Mouse (Mus musculus) T-helper 17 cell (primary cell): ENCODE measurements around the gene Olfr1290.

Experiments
- in situ Hi-C, 2 experiments: fragments of 300-600 bp; cut with MboI, MseI; formaldehyde crosslinking; loops; 1 replicate in 1 of 2; 2 replicates in 1 of 2; pipeline ENCODE4 v1.15.1; 2025; ENCODE audit warnings: high pct_unique_total_duplicates in 2 of 2

Olfr1290 gene

GRCm38 (mm10) chr2:111493729-111494128, at the start of gene Olfr1290:
Gene Olfr1290 (minus strand): TSS chr2:111493829.
- in situ Hi-C loops: no loop called here

- in situ Hi-C loops: no loop called here
Observed at GRCm38 (mm10) chr2:111540191-111540590, 46.6 kb upstream of the Olfr1290 start, which contains the start of gene Olfr1294. Gene Olfr1294 (minus strand): TSS chr2:111540291.

- in situ Hi-C loops: no loop called here
Observed at GRCm38 (mm10) chr2:111524903-111525302, 31.3 kb upstream of the Olfr1290 start, which contains the start of gene Olfr1293-ps. Gene Olfr1293-ps (plus strand): TSS chr2:111525203.

- in situ Hi-C loops: no loop called here
Observed at GRCm38 (mm10) chr2:111517451-111517850, 23.8 kb upstream of the Olfr1290 start.

GRCm38 (mm10) chr2:111496880-111497279, 3.3 kb upstream of the Olfr1290 start, which contains the start of gene Olfr1291-ps1:
Gene Olfr1291-ps1 (plus strand): TSS chr2:111497180.
- in situ Hi-C loops: no loop called here

- in situ Hi-C loops: no loop called here
Observed at GRCm38 (mm10) chr2:111480519-111480918, 13.1 kb downstream of the Olfr1290 start, which contains the start of gene Olfr1289. Gene Olfr1289 (plus strand): TSS chr2:111480819.

- in situ Hi-C loops: no loop called here
Observed at GRCm38 (mm10) chr2:111473801-111474200, 19.8 kb downstream of the Olfr1290 start, which contains the start of gene Olfr1288. Gene Olfr1288 (plus strand): TSS chr2:111474101.

GRCm38 (mm10) chr2:111448842-111449241, 44.8 kb downstream of the Olfr1290 start, which contains the start of gene Olfr1287:
Gene Olfr1287 (plus strand): TSS chr2:111449142.
- in situ Hi-C loops: no loop called here
